Mouse (Mus musculus) splenic B cell, adult 2 months (primary cell): ENCODE measurements around the gene 1700019A02Rik.

Source experiments
- DNase-seq: peaks from one replicate; pipeline ENCODE4 v3.0.0-alpha.2; 2011; ENCODE audit warnings: low read depth, low spot score
- H3K27me3 ChIP-seq: 2 replicates; pipeline ENCODE4 v1.6.1; 2012; ENCODE audit warnings: mild to moderate bottlenecking, low read length, moderate library complexity, mixed read lengths; ENCODE audit not compliant: control insufficient read depth, poor library complexity, insufficient read depth, severe bottlenecking
- H3K36me3 ChIP-seq: 2 replicates; pipeline ENCODE4 v1.6.1; 2012; ENCODE audit warnings: mild to moderate bottlenecking, low read length, moderate library complexity, mixed read lengths; ENCODE audit not compliant: control insufficient read depth, poor library complexity, insufficient read depth, severe bottlenecking

1700019A02Rik gene

DNA sequence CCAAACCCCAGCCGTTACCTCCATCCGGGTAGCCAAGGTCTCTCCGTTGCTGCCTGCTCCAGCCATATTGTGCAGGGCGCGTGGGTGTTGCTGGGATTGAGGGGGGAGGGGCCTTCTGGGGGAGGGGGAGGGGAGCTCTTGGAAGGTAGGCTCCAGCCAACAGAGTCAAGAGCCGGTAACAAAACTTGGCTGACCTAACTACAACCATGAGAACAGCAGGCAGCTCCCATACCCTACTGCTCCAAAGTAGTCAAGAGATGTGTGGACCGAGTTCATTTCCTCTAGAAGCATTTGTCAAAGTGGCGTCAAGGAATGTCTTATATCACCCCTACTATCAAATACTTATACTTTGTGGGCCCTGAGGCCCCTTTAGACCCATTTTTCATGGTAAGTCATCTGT is at the start of gene 1700019A02Rik:
Gene 1700019A02Rik (minus strand): TSS at position 101 of the 400 bp plus-strand sequence.
- no peaks in the 10 kb centered on the region for H3K36me3 ChIP-seq
- no peaks in the 10 kb centered on the region for H3K27me3 ChIP-seq
- DNase-seq, result no peak

DNA sequence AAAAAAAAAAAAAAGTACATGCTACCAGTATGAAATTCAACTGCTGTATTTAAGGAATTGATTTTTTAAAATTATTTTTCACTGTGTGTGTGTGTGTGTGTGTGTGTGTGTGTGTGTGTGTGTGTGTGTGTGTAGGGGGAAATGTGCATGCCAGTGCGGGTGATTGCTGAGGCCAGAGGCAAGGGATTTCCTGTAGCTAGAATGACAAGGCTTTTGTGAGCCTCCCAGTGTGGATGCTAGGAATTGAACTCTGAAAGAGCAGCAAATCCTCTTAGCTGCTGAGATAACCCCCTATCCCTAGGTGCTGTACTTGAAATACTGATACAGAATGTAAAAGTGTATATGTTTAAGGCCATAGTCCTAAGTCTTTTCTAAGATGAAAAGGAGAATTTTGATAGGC is 38.6 kb upstream of the 1700019A02Rik start:
- DNase-seq, result no peak
- Histone ChIP-seq H3K36me3 (no peaks in the 10 kb centered on the region), H3K27me3 (no peaks in the 10 kb centered on the region)

DNA sequence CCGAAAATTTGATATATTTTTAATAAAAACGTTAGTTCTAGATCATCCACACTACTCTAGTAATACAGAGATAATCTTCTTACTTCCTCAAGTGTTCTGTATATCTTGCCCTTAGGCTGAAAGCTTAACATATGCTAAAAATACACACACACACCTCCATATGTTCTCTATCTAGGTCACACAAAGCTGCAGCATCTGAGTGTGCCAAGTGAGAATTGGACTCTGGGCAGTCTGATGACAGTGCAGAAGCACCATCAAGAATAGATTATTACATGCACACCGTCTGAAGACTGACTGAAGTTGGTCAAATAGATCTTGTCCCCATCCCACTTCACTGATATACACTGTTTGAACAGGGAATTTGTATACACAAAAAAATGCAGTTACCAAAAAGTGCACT is 38.2 kb upstream of the 1700019A02Rik start:
- no peaks in the 10 kb centered on the region for H3K27me3 ChIP-seq
- no peak for DNase-seq
- no peaks in the 10 kb centered on the region for H3K36me3 ChIP-seq

GRCm38 (mm10) chr1:53224775-53225174 is 37.3 kb upstream of the 1700019A02Rik start:
- DNase-seq, result no peak
- H3K27me3 ChIP-seq, result no peaks in the 10 kb centered on the region
- H3K36me3 ChIP-seq, result no peaks in the 10 kb centered on the region

DNA sequence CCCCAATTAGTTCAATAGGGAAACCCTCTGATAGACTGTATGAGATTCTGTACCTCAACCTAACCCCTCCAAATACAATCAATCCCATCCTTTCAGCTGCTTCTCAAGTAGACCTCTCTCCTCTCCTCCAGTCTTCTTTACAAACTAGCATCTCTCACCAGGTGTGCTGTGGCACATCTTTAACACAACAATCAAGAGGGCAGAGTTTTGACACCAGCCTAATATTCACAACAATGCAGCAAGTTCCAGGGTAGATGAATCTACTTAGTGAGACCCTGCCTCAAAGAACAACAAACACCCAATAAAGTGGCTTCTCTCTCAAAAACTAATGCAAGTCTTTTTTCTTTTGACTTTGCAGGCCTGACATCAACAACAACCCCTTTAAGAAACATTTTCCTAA is 22.7 kb upstream of the 1700019A02Rik start:
- no peaks in the 10 kb centered on the region for H3K27me3 ChIP-seq
- H3K36me3 ChIP-seq, result peaks cover 4% of the 10 kb centered on the region; the same call in 1 of the 2 replicates

GRCm38 (mm10) chr1:53203902-53204301 is 16.5 kb upstream of the 1700019A02Rik start:
- DNase-seq, result no peak
- 0 out of 2 replicates have a peak, but pooled peaks cover 2% of the 10 kb centered on the region for H3K36me3 ChIP-seq
- no peaks in the 10 kb centered on the region for H3K27me3 ChIP-seq

More for the DNA sequence above, 22.7 kb upstream of the 1700019A02Rik start:
- no peak for DNase-seq

- no peak for DNase-seq
- no peaks in the 10 kb centered on the region for H3K27me3 ChIP-seq
- 0 out of 2 replicates have a peak, but pooled peaks cover 4% of the 10 kb centered on the region for H3K36me3 ChIP-seq
Observed at GRCm38 (mm10) chr1:53201630-53202199, 14.3 kb upstream of the 1700019A02Rik start.

- DNase-seq, result no peak
- no peaks in the 10 kb centered on the region for H3K27me3 ChIP-seq
- 0 out of 2 replicates have a peak, but pooled peaks cover 5% of the 10 kb centered on the region for H3K36me3 ChIP-seq
Observed at GRCm38 (mm10) chr1:53194536-53194935, 7.1 kb upstream of the 1700019A02Rik start.

- Histone ChIP-seq H3K27me3 (no peaks in the 10 kb centered on the region), H3K36me3 (no peaks in the 10 kb centered on the region)
- no peak for DNase-seq
Observed at GRCm38 (mm10) chr1:53191234-53191633, 3.8 kb upstream of the 1700019A02Rik start.

- H3K27me3 ChIP-seq, result no peaks in the 10 kb centered on the region
- H3K36me3 ChIP-seq, result no peaks in the 10 kb centered on the region
- DNase-seq, result no peak
Observed at GRCm38 (mm10) chr1:53189620-53190019, 2.2 kb upstream of the 1700019A02Rik start.

DNA sequence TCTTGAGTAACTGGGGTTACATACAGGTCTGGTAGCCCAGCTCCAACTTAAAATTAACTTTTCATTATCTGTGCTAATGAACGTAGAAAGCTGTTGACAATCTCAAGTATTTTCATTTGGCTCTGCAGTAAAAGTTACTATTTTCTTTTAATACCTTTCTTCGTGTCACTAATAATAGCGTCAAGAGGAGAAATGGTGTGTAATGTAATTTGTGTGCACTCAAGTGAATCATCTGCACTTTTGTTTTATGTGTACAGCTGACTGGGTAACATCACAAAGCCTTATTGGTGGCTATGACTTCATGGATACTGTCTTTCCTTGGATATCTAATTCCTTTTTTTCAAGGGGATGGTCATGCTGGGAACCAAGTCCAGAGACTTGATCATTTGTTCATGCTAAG is 1.1 kb downstream of the 1700019A02Rik start:
- Histone ChIP-seq H3K36me3 (no peaks in the 10 kb centered on the region), H3K27me3 (no peaks in the 10 kb centered on the region)
- no peak for DNase-seq

DNA sequence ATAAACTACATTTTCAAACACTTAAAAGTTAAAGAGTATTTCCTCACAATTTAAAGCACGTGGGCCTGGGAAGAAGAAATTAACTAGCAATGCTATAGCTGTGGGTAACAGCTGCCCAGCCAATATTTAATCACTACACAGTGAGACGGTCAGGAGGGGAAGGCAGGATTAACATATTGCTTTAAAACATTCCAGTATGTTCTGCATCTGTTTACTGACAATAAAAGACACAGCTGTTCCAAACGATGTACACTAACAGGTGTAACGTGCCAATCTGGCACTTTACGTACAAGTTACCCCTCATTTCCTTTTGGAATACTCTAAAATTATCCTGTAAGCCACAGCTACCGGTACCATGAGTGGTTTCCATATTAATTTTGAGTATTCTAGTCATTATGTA is 29.7 kb downstream of the 1700019A02Rik start:
- DNase-seq, result no peak
- Histone ChIP-seq H3K27me3 (no peaks in the 10 kb centered on the region), H3K36me3 (no peaks in the 10 kb centered on the region)

- Histone ChIP-seq H3K36me3 (no peaks in the 10 kb centered on the region), H3K27me3 (no peaks in the 10 kb centered on the region)
- DNase-seq, result no peak
Observed at GRCm38 (mm10) chr1:53123066-53123465, 64.4 kb downstream of the 1700019A02Rik start.

- DNase-seq, result no peak
- Histone ChIP-seq H3K27me3 (no peaks in the 10 kb centered on the region), H3K36me3 (no peaks in the 10 kb centered on the region)
Observed at GRCm38 (mm10) chr1:53110561-53110960, 76.9 kb downstream of the 1700019A02Rik start.
